Mouse (Mus musculus): Measurements from ENCODE around the gene Pbld2.
"Not testable (repeated sequence)": the region's sequence is repeated elsewhere in the genome, so short reads cannot be mapped to it uniquely, and the experiment has no call there.

The Pbld2 gene

GRCm38 (mm10) chr10:63025491-63026011 lies 1.4 kb downstream of the Pbld2 start:
- DNase-seq (ENCODE audit: low spot score), result no peak

GRCm38 (mm10) chr10:63026156-63026794 lies 2.2 kb downstream of the Pbld2 start:
- no peak for DNase-seq (ENCODE audit: low spot score)

GRCm38 (mm10) chr10:63026795-63027160 lies 2.7 kb downstream of the Pbld2 start:
- no peak for DNase-seq (ENCODE audit: low spot score)

- DNase-seq (ENCODE audit: low spot score), result no peak
These were observed 3.5 kb downstream of the Pbld2 start for GRCm38 (mm10) chr10:63027376-63028161.

GRCm38 (mm10) chr10:63028396-63028795 lies 4.3 kb downstream of the Pbld2 start:
- no peak for DNase-seq (ENCODE audit: low spot score)

GRCm38 (mm10) chr10:63032267-63032666 lies 8.2 kb downstream of the Pbld2 start:
- no peak for DNase-seq (ENCODE audit: low spot score)

- no peak for DNase-seq (ENCODE audit: low spot score)
These were observed 8.8 kb downstream of the Pbld2 start for GRCm38 (mm10) chr10:63032956-63033355.

- no peak for DNase-seq (ENCODE audit: low spot score)
These were observed 14.6 kb downstream of the Pbld2 start for GRCm38 (mm10) chr10:63038571-63039320.

GRCm38 (mm10) chr10:63039867-63040628 lies 15.9 kb downstream of the Pbld2 start:
- no peak for DNase-seq (ENCODE audit: low spot score)

- no peak for DNase-seq (ENCODE audit: low spot score)
These were observed 19.0 kb downstream of the Pbld2 start for GRCm38 (mm10) chr10:63043154-63043553.

- DNase-seq (ENCODE audit: low spot score), result no peak
These were observed 23.6 kb downstream of the Pbld2 start for GRCm38 (mm10) chr10:63047751-63048150.

- DNase-seq (ENCODE audit: low spot score), result no peak
These were observed 25.0 kb downstream of the Pbld2 start for GRCm38 (mm10) chr10:63049106-63049505.

GRCm38 (mm10) chr10:63051267-63051666 lies 27.2 kb downstream of the Pbld2 start:
- no peak for DNase-seq (ENCODE audit: low spot score)

GRCm38 (mm10) chr10:63052011-63052410 lies 27.9 kb downstream of the Pbld2 start:
- DNase-seq (ENCODE audit: low spot score), result no peak

- peak; percentile 51 for DNase-seq (ENCODE audit: low spot score)
These were observed 28.9 kb downstream of the Pbld2 start for GRCm38 (mm10) chr10:63053007-63053406.

- not testable (repeated sequence) for DNase-seq (ENCODE audit: low spot score)
These were observed 30.0 kb downstream of the Pbld2 start for GRCm38 (mm10) chr10:63054071-63054470.

- DNase-seq (ENCODE audit: low spot score), result no peak
These were observed 30.5 kb downstream of the Pbld2 start for GRCm38 (mm10) chr10:63054586-63054985.

- DNase-seq (ENCODE audit: low spot score), result no peak
These were observed 33.0 kb downstream of the Pbld2 start for GRCm38 (mm10) chr10:63056966-63057750.

GRCm38 (mm10) chr10:63059862-63060261 lies 35.7 kb downstream of the Pbld2 start, which contains the start of gene Pbld1:
Pbld1 (plus strand) TSS chr10:63060162.
- DNase-seq (ENCODE audit: low spot score), result no peak

GRCm38 (mm10) chr10:63060406-63060805 lies 36.3 kb downstream of the Pbld2 start:
- DNase-seq (ENCODE audit: low spot score), result peak; percentile 73

- no peak for DNase-seq (ENCODE audit: low spot score)
These were observed 37.2 kb downstream of the Pbld2 start for GRCm38 (mm10) chr10:63061266-63061665.
